Mouse (Mus musculus) gastrocnemius, postnatal 36 days (tissue): ENCODE measurements around the gene Zfp637. TPM values are rescaled to one million over a fixed set of nuclear protein-coding genes. Genes with fewer than 3 reads are reported as not detected.

Source experiments
- total RNA-seq, 2 experiments: library from RNA; stranded (reverse); gene quantifications; 2 replicates each; pipeline ENCODE4 v1.2.3; 2021

Zfp637 gene
- total RNA-seq, 2 experiments from 2014 or later = 35.0 to 35.2 TPM

Other genes with a start within 250 kb of the Zfp637 start
- under 1 TPM; 0.23 to 0.37 TPM for gene Zfp239, start 20.9 kb downstream of the Zfp637 start, total RNA-seq
- gene Hnrnpf, start 59.1 kb downstream of the Zfp637 start, total RNA-seq = 10 to 100 TPM; 83.2 to 98.9 TPM
- gene Fxyd4, start 96.5 kb downstream of the Zfp637 start, total RNA-seq = not detected
- under 1 TPM; 0.10 to 0.15 TPM for gene Rasgef1a, start 170.3 kb downstream of the Zfp637 start, total RNA-seq